Mouse (Mus musculus) gastrocnemius, adult 2 months (tissue): ENCODE results near the gene B3galt5. TPM values are rescaled to one million over a fixed set of nuclear protein-coding genes. Genes with fewer than 3 reads are reported as not detected.

Experiments
- DNase-seq: peaks from one replicate; pipeline ENCODE4 v3.0.0; 2022
- H3K27ac ChIP-seq: fragments of 200-600 bp; 2 replicates; pipeline ENCODE4 v1.8.1; 2022; ENCODE audit warnings: mild to moderate bottlenecking
- H3K4me3 ChIP-seq: fragments of 200-600 bp; 2 replicates; pipeline ENCODE4 v1.8.1; 2022; ENCODE audit warnings: mild to moderate bottlenecking, moderate library complexity
- CTCF ChIP-seq: fragments of 200-600 bp; IDR thresholded peaks from 2 replicates; pipeline ENCODE4 v1.8.1; 2022; ENCODE audit warnings: antibody characterized with exemption, mild to moderate bottlenecking, moderate library complexity
- intact Hi-C: fragments of 180-260 bp; cut with DNase I; formaldehyde crosslinking; loops from one replicate; pipeline ENCODE4 v1.15.1; 2025
- total RNA-seq, 2 experiments: library from RNA; stranded (reverse); gene quantifications; 2 replicates each; pipeline ENCODE4 v1.2.3; 2021

B3galt5 gene
- total RNA-seq, 2 experiments from 2014 or later: not detected

DNA sequence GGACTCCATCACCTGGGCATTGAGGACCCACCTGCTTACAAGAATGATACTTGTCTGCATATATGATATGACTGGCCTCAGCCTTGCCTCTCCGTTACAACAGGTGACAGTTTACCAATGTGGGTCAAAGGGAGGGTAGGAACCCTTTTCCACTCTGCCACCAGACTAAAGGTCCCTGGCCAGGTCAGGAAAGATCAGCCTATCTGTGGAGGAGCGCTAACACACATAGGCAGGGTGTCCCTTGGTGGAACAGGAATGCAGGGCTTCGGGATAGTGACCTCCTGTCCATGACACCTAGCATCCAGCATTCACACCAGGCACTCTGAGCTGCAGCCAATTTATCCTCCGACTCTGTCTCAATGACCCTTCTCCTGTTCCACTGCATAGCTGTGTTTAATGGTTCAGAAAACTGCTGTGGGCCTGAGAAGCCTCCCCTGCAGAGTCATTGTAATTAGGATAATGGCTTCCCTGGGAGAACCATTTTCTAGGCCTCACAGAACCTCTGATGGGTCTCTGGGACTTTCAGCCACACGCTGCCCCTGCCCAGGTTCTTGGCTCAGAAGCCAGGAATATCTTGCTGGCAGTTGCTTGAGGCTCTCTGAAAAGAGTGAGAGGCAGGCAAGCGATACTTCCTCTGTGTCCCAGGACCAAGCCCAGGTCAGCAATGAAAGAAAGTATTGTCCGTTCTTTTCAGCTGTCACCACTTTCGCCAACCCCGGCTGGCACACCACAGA is 43.1 kb downstream of the B3galt5 start:
- no peak overlapping the region for H3K4me3 ChIP-seq
- no peak for TF ChIP-seq CTCF
- no peak overlapping the region for H3K27ac ChIP-seq
- no peak for DNase-seq
- intact Hi-C loops: no loop called here

GRCm38 (mm10) chr16:96280719-96281605 is 45.4 kb downstream of the B3galt5 start:
- H3K4me3 ChIP-seq: 0 out of 2 replicates have a peak overlapping the region, but pooled peaks have one; percentile 2

DNA sequence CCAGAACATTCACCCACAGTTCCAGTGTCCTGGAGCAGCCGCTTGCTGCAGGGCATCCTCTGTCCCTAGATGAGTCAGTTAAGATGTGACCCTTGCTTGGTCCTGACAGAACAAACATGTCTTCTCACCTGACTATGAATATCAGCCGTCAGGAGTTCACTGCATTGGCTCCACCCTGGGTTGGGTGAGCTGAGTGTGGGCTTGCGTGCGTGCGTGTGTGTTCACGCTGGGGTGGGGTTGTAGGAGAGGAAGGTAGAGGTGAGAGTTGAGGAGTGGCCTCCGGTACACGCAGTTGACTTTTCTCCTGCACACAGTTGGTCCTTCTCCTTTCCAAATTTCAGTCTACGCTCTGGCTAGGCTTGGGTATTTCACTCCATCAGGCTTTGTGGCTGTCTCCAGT is 47.0 kb downstream of the B3galt5 start:
- intact Hi-C loops: no loop called here
- no peak for DNase-seq
- Histone ChIP-seq H3K27ac (no peak overlapping the region), H3K4me3 (no peak overlapping the region)
- TF ChIP-seq CTCF: no peak

More at GRCm38 (mm10) chr16:96280719-96281605, 45.4 kb downstream of the B3galt5 start:
- peak; percentile 61 for DNase-seq
- H3K27ac ChIP-seq: no peak overlapping the region
- no peak for TF ChIP-seq CTCF
- intact Hi-C loops: no loop called here

DNA sequence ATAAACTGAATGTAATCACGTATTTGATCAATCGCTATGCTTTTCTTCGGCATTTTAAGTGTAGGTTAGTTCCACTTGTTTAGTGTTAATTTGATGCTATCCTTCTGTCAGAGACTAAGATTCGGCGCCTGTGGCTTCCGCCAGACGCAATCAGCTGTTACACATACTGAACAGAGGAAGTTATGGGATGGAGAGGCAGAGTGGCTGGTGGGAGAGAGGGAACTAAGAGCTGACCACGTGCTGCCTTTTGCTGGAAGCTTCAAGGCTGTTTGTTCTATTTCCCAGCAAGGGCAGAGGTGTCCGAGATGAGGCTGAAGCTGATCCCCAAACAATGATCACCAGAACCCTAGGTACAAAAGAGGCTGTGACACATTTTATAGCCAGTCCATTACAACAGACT is 56.3 kb downstream of the B3galt5 start:
- intact Hi-C loops: no loop called here
- DNase-seq: no peak
- no peak for TF ChIP-seq CTCF
- H3K4me3 ChIP-seq: no peak overlapping the region
- H3K27ac ChIP-seq: no peak overlapping the region

DNA sequence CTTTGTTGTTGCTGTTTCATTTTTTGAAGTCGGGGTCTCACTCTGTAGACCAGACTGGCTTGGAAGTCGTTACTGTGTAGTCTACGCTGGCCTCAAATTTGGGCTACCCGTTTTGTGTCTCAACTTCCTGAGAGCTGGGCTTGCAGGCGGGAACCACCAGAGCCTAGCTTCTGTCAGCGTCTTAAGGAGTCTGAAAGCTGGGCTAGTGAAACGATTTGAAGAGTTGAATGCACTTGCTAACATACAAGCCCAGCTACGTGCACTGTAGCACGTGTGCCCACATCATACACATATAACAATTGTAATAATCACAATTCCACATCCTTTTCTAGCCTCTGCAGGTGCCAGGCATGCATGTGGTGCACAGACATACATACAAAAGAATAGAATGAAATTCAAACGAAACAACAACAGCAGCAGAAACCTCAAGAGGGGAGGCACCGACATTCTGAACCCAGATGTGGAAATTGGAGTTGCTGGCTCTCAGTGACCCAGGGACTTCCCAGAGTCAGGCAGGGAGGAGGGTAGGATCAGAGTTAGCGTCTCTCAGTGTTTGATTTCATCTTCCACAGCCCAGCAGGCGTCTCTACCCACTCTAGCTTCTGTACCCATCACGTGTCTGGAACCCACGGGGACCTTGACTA is 57.1 kb downstream of the B3galt5 start:
- no peak for DNase-seq
- no peak for TF ChIP-seq CTCF
- intact Hi-C loops: no loop called here
- Histone ChIP-seq H3K4me3 (no peak overlapping the region), H3K27ac (no peak overlapping the region)

DNA sequence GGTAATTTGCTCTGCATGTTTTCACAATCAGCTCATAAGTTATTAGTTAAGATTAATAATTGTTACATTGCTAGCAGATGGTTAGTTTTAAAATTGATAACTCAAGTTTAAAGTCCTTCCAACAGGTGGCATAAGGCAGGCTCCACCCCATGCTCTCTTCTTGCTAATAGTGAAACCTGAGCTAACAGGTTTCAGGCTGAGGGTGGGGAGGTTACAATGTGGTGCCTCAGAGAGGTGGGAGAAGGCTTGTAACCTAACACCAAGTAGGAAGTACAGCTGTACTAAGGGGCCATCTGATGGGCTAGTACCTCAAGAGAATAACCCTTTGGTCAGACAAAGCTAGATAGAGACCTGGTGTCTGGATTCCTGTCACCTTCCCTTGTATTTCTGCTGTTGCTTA is 62.5 kb downstream of the B3galt5 start:
- TF ChIP-seq CTCF: no peak
- intact Hi-C loops: no loop called here
- DNase-seq: no peak
- H3K27ac ChIP-seq: no peak overlapping the region
- H3K4me3 ChIP-seq: no peak overlapping the region

DNA sequence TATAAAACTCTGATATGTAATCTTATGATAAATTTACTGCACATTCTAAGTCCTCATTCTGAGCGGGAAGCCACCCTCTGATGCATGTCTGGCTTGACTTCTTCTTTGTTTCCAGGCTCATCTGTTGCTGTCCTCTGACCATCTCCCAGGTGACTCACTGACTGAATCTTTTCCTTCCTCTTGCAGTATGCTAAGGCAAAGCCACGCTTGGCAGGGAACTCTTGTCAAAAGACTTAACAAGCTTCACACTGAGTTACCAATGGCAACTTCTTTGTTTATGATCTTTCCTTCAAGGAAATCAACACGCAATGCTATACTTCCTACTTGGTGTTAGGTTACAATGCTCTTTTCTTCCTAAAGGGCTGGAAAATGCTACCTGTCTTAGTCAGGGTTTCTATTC is 63.0 kb downstream of the B3galt5 start:
- Histone ChIP-seq H3K27ac (no peak overlapping the region), H3K4me3 (no peak overlapping the region)
- TF ChIP-seq CTCF: no peak
- no peak for DNase-seq
- intact Hi-C loops: no loop called here

- intact Hi-C loops: no loop called here
- DNase-seq: no peak
- Histone ChIP-seq H3K27ac (no peak overlapping the region), H3K4me3 (no peak overlapping the region)
- TF ChIP-seq CTCF: no peak
Observed at GRCm38 (mm10) chr16:96303356-96303755, 67.8 kb downstream of the B3galt5 start.

DNA sequence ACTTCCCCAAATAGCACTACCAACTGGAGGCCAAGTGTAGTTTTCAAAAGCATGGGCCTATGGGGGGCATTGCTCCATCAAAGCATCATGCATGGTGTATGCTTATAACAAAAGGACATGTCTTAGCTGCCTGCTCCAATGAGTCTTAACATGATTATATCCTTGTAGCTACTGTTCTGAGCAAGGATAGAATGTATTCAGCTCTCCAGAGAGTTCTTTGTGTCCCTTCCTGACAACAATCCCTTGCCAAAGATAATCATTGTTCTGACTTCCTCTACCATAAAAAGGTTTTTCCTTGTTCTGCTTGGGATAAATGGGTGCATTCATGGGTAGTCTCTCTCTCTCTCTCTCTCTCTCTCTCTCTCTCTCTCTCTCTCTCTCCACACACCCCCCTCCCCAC is 68.8 kb downstream of the B3galt5 start:
- no peak for TF ChIP-seq CTCF
- Histone ChIP-seq H3K4me3 (no peak overlapping the region), H3K27ac (no peak overlapping the region)
- intact Hi-C loops: no loop called here
- no peak for DNase-seq

DNA sequence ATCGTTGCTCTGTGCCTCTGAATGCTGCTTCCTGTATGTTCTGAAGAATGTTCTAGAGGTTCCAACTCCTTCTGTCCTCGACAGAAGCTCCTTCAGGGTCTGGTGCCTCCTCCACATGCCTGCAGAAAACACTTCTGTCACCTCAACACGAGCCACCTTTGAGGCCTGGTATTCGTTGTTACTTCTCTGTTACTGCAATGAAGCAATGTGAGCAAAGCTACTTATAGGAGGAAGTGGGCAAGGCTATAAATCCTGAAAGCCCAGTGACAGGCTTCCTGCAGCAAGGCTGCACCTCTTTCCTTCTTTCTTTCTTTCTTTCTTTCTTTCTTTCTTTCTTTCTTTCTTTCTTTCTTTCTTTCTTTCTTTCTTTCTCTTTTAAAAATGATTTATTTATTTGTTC is 71.3 kb downstream of the B3galt5 start:
- H3K4me3 ChIP-seq: no peak overlapping the region
- intact Hi-C loops: no loop called here

GRCm38 (mm10) chr16:96317803-96318202 is 82.2 kb downstream of the B3galt5 start:
- no peak for DNase-seq
- TF ChIP-seq CTCF: no peak

More for the DNA sequence above, 71.3 kb downstream of the B3galt5 start:
- no peak for TF ChIP-seq CTCF
- no peak for DNase-seq
- H3K27ac ChIP-seq: no peak overlapping the region

GRCm38 (mm10) chr16:96322739-96323138 is 87.1 kb downstream of the B3galt5 start:
- no peak overlapping the region for H3K27ac ChIP-seq
- intact Hi-C loops: no loop called here
- TF ChIP-seq CTCF: no peak
- H3K4me3 ChIP-seq: no peak overlapping the region
- DNase-seq: no peak

More at GRCm38 (mm10) chr16:96317803-96318202, 82.2 kb downstream of the B3galt5 start:
- Histone ChIP-seq H3K27ac (no peak overlapping the region), H3K4me3 (no peak overlapping the region)
- intact Hi-C loops: no loop called here

GRCm38 (mm10) chr16:96323166-96323565 is 87.6 kb downstream of the B3galt5 start:
- intact Hi-C loops: no loop called here
- TF ChIP-seq CTCF: no peak
- Histone ChIP-seq H3K27ac (no peak overlapping the region), H3K4me3 (no peak overlapping the region)
- no peak for DNase-seq
